Mouse (Mus musculus): ENCODE data around the gene Gdf11. TPM values are rescaled to one million over a fixed set of nuclear protein-coding genes. Genes with fewer than 3 reads are reported as not detected.
A peak's percentile ranks its signal among the peaks of the same experiment; 100 is the strongest.

Gdf11 gene
- total RNA-seq, 2 experiments from 2014 or later: not detected

GRCm38 (mm10) chr10:128920736-128921161 is 29.2 kb upstream of the Gdf11 start:
- no peak for ATAC-seq (replicated peaks; ENCODE audit: low FRiP score, poor library complexity, severe bottlenecking)

GRCm38 (mm10) chr10:128919966-128920365 is 28.4 kb upstream of the Gdf11 start:
- no peak for ATAC-seq (replicated peaks; ENCODE audit: low FRiP score, poor library complexity, severe bottlenecking)

- ATAC-seq (replicated peaks; ENCODE audit: low FRiP score, poor library complexity, severe bottlenecking): no peak
Measured at GRCm38 (mm10) chr10:128919203-128919631, 27.7 kb upstream of the Gdf11 start.

GRCm38 (mm10) chr10:128918246-128918645 is 26.7 kb upstream of the Gdf11 start:
- no peak for ATAC-seq (replicated peaks; ENCODE audit: low FRiP score, poor library complexity, severe bottlenecking)

- ATAC-seq (replicated peaks; ENCODE audit: low FRiP score, poor library complexity, severe bottlenecking): no peak
Measured at GRCm38 (mm10) chr10:128917400-128917799, 25.9 kb upstream of the Gdf11 start.

GRCm38 (mm10) chr10:128916665-128917064 is 25.1 kb upstream of the Gdf11 start:
- ATAC-seq (replicated peaks; ENCODE audit: low FRiP score, poor library complexity, severe bottlenecking): no peak

- ATAC-seq (replicated peaks; ENCODE audit: low FRiP score, poor library complexity, severe bottlenecking): no peak
Measured at GRCm38 (mm10) chr10:128915550-128915949, 24.0 kb upstream of the Gdf11 start.

- 0 out of 2 replicates have a peak, but pooled peaks have one; percentile 30 for ATAC-seq (replicated peaks; ENCODE audit: low FRiP score, poor library complexity, severe bottlenecking)
Measured at GRCm38 (mm10) chr10:128913696-128914095, 22.2 kb upstream of the Gdf11 start.

- ATAC-seq (replicated peaks; ENCODE audit: low FRiP score, poor library complexity, severe bottlenecking): peak; percentile 66
Measured at GRCm38 (mm10) chr10:128913219-128913618, 21.7 kb upstream of the Gdf11 start.

GRCm38 (mm10) chr10:128912791-128913190 is 21.3 kb upstream of the Gdf11 start:
- no peak for ATAC-seq (replicated peaks; ENCODE audit: low FRiP score, poor library complexity, severe bottlenecking)

GRCm38 (mm10) chr10:128912268-128912667 is 20.8 kb upstream of the Gdf11 start:
- no peak for ATAC-seq (replicated peaks; ENCODE audit: low FRiP score, poor library complexity, severe bottlenecking)

GRCm38 (mm10) chr10:128911430-128911829 is 19.9 kb upstream of the Gdf11 start:
- no peak for ATAC-seq (replicated peaks; ENCODE audit: low FRiP score, poor library complexity, severe bottlenecking)

GRCm38 (mm10) chr10:128910066-128910841 is 18.7 kb upstream of the Gdf11 start:
- ATAC-seq (replicated peaks; ENCODE audit: low FRiP score, poor library complexity, severe bottlenecking): no peak

GRCm38 (mm10) chr10:128909567-128910028 is 18.1 kb upstream of the Gdf11 start:
- no peak for ATAC-seq (replicated peaks; ENCODE audit: low FRiP score, poor library complexity, severe bottlenecking)

- ATAC-seq (replicated peaks; ENCODE audit: low FRiP score, poor library complexity, severe bottlenecking): no peak
Measured at GRCm38 (mm10) chr10:128908778-128909448, 17.4 kb upstream of the Gdf11 start.

GRCm38 (mm10) chr10:128904812-128905211 is 13.3 kb upstream of the Gdf11 start:
- no peak for ATAC-seq (replicated peaks; ENCODE audit: low FRiP score, poor library complexity, severe bottlenecking)

GRCm38 (mm10) chr10:128902409-128902988 is 11.0 kb upstream of the Gdf11 start:
- ATAC-seq (replicated peaks; ENCODE audit: low FRiP score, poor library complexity, severe bottlenecking): no peak

GRCm38 (mm10) chr10:128901409-128901808 is 9.9 kb upstream of the Gdf11 start:
- ATAC-seq (replicated peaks; ENCODE audit: low FRiP score, poor library complexity, severe bottlenecking): no peak

- no peak for ATAC-seq (replicated peaks; ENCODE audit: low FRiP score, poor library complexity, severe bottlenecking)
Measured at GRCm38 (mm10) chr10:128900698-128901097, 9.2 kb upstream of the Gdf11 start, which contains the start of gene Cd63. Gene Cd63, plus strand, starts transcription at chr10:128900989.

- ATAC-seq (replicated peaks; ENCODE audit: low FRiP score, poor library complexity, severe bottlenecking): no peak
Measured at GRCm38 (mm10) chr10:128899759-128900490, 8.4 kb upstream of the Gdf11 start.

All from erythroid progenitor cell, adult 5-6 weeks (primary cell).